Mouse (Mus musculus) central nervous system, embryonic 11.5 days (tissue): Measurements from ENCODE around the gene Eif6. TPM values are rescaled to one million over a fixed set of nuclear protein-coding genes. Genes with fewer than 3 reads are reported as not detected.

Source experiments
- polyA plus RNA-seq: library from polyadenylated mRNA; depleted of rRNA; stranded (reverse); fragments of >200 nt; gene quantifications from 2 replicates; pipeline ENCODE4 v1.2.3, GENCODE M21; 2012; rRNA removed

The Eif6 gene
- polyA plus RNA-seq, result 107 and 134 TPM in 2 replicates

GRCm38 (mm10) chr2:155826630-155827424, at the start of gene Eif6:
Gene Eif6 (minus strand): TSS chr2:155826925.

GRCm38 (mm10) chr2:155834732-155835131, 8.0 kb upstream of the Eif6 start, which contains the start of gene Fam83c:
Gene Fam83c (minus strand): TSS chr2:155834854.

GRCm38 (mm10) chr2:155819392-155819448, 7.5 kb downstream of the Eif6 start, which contains the start of gene BC029722:
Gene BC029722 (minus strand): TSS chr2:155819426.

GRCm38 (mm10) chr2:155774927-155775684, 51.6 kb downstream of the Eif6 start, which contains the start of gene Mmp24:
Gene Mmp24 (plus strand): TSS chr2:155775342.

Other genes starting within 250 kb of the Eif6 start
- 9.8 and 12.2 TPM in 2 replicates for gene Gss, start 234.1 kb downstream of the Eif6 start, polyA plus RNA-seq
- gene Myh7b, start 215.7 kb downstream of the Eif6 start, polyA plus RNA-seq, result 4.5 and 5.7 TPM in 2 replicates
- 108 and 130 TPM in 2 replicates for gene Trpc4ap, start 134.5 kb downstream of the Eif6 start, polyA plus RNA-seq
- gene Edem2, start 97.5 kb downstream of the Eif6 start, polyA plus RNA-seq, result 24.3 and 29.5 TPM in 2 replicates
- not detected in 2 replicates for gene Gm17581, start 91.1 kb downstream of the Eif6 start, polyA plus RNA-seq
- gene Procr, start 75.8 kb downstream of the Eif6 start, polyA plus RNA-seq, result 3.1 and 4.3 TPM in 2 replicates
- gene Mmp24, start 51.6 kb downstream of the Eif6 start, polyA plus RNA-seq, result 6.7 and 8.1 TPM in 2 replicates
- gene BC029722, start 7.5 kb downstream of the Eif6 start, polyA plus RNA-seq, result 9.6 and 9.7 TPM in 2 replicates
- gene Fam83c, start 7.9 kb upstream of the Eif6 start, polyA plus RNA-seq, result 0.05 TPM in 1 of 2 replicates, not detected in the other
- 51.2 and 79.7 TPM in 2 replicates for gene Uqcc1, start 103.4 kb upstream of the Eif6 start, polyA plus RNA-seq
- not detected in 2 replicates for gene Gm15557, start 113.8 kb upstream of the Eif6 start, polyA plus RNA-seq
- 0.66 and 2.9 TPM in 2 replicates for gene Gdf5, start 118.4 kb upstream of the Eif6 start, polyA plus RNA-seq
- 30.5 and 45.1 TPM in 2 replicates for gene Cep250, start 129.5 kb upstream of the Eif6 start, polyA plus RNA-seq
- 2.1 and 2.9 TPM in 2 replicates for gene 6430550D23Rik, start 181.1 kb upstream of the Eif6 start, polyA plus RNA-seq
- 201 and 262 TPM in 2 replicates for gene Ergic3, start 181.1 kb upstream of the Eif6 start, polyA plus RNA-seq
- gene Fer1l4, start 226.0 kb upstream of the Eif6 start, polyA plus RNA-seq, result 0.04 and 0.14 TPM in 2 replicates
- 7.6 and 10.3 TPM in 2 replicates for gene Spag4, start 238.2 kb upstream of the Eif6 start, polyA plus RNA-seq